Mouse (Mus musculus) megakaryocyte, embryonic 14.5 days (primary cell): ENCODE results near the gene Pld5.

Source experiments
- FLI1 ChIP-seq: IDR thresholded peaks from 2 replicates; pipeline ENCODE4 v1.6.1; 2012; ENCODE audit warnings: low read length, inconsistent platforms, mixed read lengths
- GATA1 ChIP-seq: IDR thresholded peaks from 3 replicates; pipeline ENCODE4 v1.6.1; 2012; ENCODE audit warnings: mixed read lengths, low read length, inconsistent platforms, borderline replicate concordance

DNA sequence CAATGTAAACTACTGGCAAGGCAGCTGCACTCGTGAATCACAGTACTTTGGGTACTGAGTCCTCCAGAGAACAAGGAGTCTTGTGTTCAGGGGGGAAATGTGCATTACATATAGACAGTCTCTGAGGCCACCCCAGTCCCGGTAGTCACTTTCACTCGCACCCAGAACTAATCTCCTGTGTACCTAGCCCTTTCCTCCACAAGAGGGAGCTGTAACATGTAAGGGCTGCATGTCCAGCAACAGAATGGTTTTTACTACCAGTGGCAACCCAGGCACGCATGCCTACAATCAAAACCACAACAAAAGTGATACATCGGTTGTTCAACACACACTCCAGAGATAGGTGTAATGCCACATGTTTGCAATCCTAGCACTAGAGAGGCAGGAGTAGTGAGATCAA, 56.9 kb downstream of the Pld5 start:
- TF ChIP-seq GATA1 (no peak), FLI1 (no peak)
